Mouse (Mus musculus): ENCODE data around the gene Tlnrd1. TPM values are rescaled to one million over a fixed set of nuclear protein-coding genes. Genes with fewer than 3 reads are reported as not detected.

Gene Tlnrd1
- total RNA-seq, 1 experiment from 2014 or later: 10.5 TPM

GRCm38 (mm10) chr7:83852381-83853380 lies 31.4 kb downstream of the Tlnrd1 start:
- ATAC-seq (replicated peaks; ENCODE audit: insufficient number of reproducible peaks, low FRiP score, low TSS enrichment, poor library complexity, severe bottlenecking): no peak

- no peak for ATAC-seq (replicated peaks; ENCODE audit: insufficient number of reproducible peaks, low FRiP score, low TSS enrichment, poor library complexity, severe bottlenecking)
These were observed 32.3 kb downstream of the Tlnrd1 start for GRCm38 (mm10) chr7:83851569-83852380.

GRCm38 (mm10) chr7:83847187-83848075 lies 36.7 kb downstream of the Tlnrd1 start:
- ATAC-seq (replicated peaks; ENCODE audit: insufficient number of reproducible peaks, low FRiP score, low TSS enrichment, poor library complexity, severe bottlenecking): no peak

- ATAC-seq (replicated peaks; ENCODE audit: insufficient number of reproducible peaks, low FRiP score, low TSS enrichment, poor library complexity, severe bottlenecking): no peak
These were observed 39.3 kb downstream of the Tlnrd1 start for GRCm38 (mm10) chr7:83844807-83845206.

- no peak for ATAC-seq (replicated peaks; ENCODE audit: insufficient number of reproducible peaks, low FRiP score, low TSS enrichment, poor library complexity, severe bottlenecking)
These were observed 41.4 kb downstream of the Tlnrd1 start for GRCm38 (mm10) chr7:83842486-83843259.

- ATAC-seq (replicated peaks; ENCODE audit: insufficient number of reproducible peaks, low FRiP score, low TSS enrichment, poor library complexity, severe bottlenecking): no peak
These were observed 44.0 kb downstream of the Tlnrd1 start for GRCm38 (mm10) chr7:83840076-83840475.

GRCm38 (mm10) chr7:83838525-83839224 lies 45.4 kb downstream of the Tlnrd1 start:
- ATAC-seq (replicated peaks; ENCODE audit: insufficient number of reproducible peaks, low FRiP score, low TSS enrichment, poor library complexity, severe bottlenecking): no peak

Other genes with a start within 250 kb of the Tlnrd1 start
- 184 to 220 TPM (median 193 TPM) in 3 replicates for gene Il16, start 138.6 kb downstream of the Tlnrd1 start, total RNA-seq (2017)
- gene Cfap161, start 89.4 kb downstream of the Tlnrd1 start, total RNA-seq (2017): 2.0 TPM in 1 of 3 replicates, not detected in the others
- 14.4 to 59.0 TPM (median 46.0 TPM) in 3 replicates for gene Mesd, start 161 bp upstream of the Tlnrd1 start, total RNA-seq (2017)
- not detected in 3 replicates for gene Cemip, start 202.2 kb upstream of the Tlnrd1 start, total RNA-seq (2017)